ENCODE assay signal across 9 mouse cellular contexts in the genomic region with DNA sequence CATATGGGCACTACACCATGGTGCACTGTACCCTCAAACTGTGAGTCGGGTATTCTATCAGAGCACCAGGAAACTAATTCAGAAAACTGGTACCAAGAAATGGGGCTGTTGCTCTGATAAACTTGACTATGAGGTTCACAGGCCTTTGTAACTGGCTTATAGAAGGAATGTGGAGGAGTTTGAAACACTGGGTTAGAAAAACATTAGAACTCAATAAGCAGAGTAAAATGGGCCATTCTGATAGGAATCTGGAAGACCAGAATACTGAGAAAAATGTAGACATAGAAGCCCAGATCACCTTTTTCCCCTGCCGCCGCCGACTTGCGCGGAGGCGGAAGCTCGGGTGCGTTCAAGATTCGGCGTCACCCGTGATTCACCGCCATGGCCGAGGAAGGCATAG. TPM values are rescaled to one million over a fixed set of nuclear protein-coding genes. Genes with fewer than 3 reads are reported as not detected.
DNase-seq lines count a peak whose midpoint lies in the region; ATAC-seq and TF ChIP-seq lines count a peak whose summit lies in the region.
"Had no signal": no experiment of that assay in that cellular context is flagged by ENCODE, and none has a peak within 500 bp of the region (broad histone marks: within the 10 kb centered on the region; RNA-seq: fewer than 3 reads in every experiment).

A gene (plus strand): TSS at position 301 of the 400 bp plus-strand sequence.

- H3K9me3 ChIP-seq in lung, embryonic 14.5 days (ENCODE audit: low read depth, low read length): no peaks in the 10 kb centered on the region
- no peaks in the 10 kb centered on the region for H3K9me3 ChIP-seq in forebrain, postnatal 0 days (ENCODE audit: low read length)

- WGBS in lung, embryonic 14.5 days: 97% methylated on average over 11 of the region's 14 CpGs
- WGBS in forebrain, postnatal 0 days: over 99% methylated on average over 12 of the region's 14 CpGs

- H3K27ac ChIP-seq in lung, embryonic 14.5 days (ENCODE audit: low read depth): no peak within 1 kb of the TSS
- no peak within 1 kb of the TSS for H3K27ac ChIP-seq in forebrain, postnatal 0 days (ENCODE audit: low read depth, low read length)

- no peak within 1 kb of the TSS for H3K4me3 ChIP-seq in lung, embryonic 14.5 days (ENCODE audit: low read depth, low read length)
- no peak within 1 kb of the TSS for H3K4me3 ChIP-seq in forebrain, postnatal 0 days (ENCODE audit: low read depth, low read length)
- H3K4me3 ChIP-seq: erythroblast, embryonic 14.5 days had no signal

- DNase-seq in lung, embryonic 14.5 days: no peak
- DNase-seq in lung, postnatal 4 days: no peak
- DNase-seq in adrenal gland, postnatal 4 days (ENCODE audit: low spot score in 2 of 2): no peak
- DNase-seq in gastrocnemius, postnatal 14 days: no peak
- DNase-seq in left cerebral cortex, postnatal 36 days (ENCODE audit: low spot score in 2 of 2): no peak
- DNase-seq in forebrain, postnatal 0 days: no peak
- no peak for DNase-seq in Muller cell, postnatal 12 days (ENCODE audit: inconsistent ontology term)

- H3K9ac ChIP-seq in lung, embryonic 14.5 days: no peak within 1 kb of the TSS
- no peak within 1 kb of the TSS for H3K9ac ChIP-seq in forebrain, postnatal 0 days

- no peak for ATAC-seq in lung, embryonic 14.5 days (ENCODE audit: insufficient read depth)
- ATAC-seq in cerebellum, adult (ENCODE audit: insufficient number of reproducible peaks, low FRiP score, low TSS enrichment): no peak
- no peak for ATAC-seq in forebrain, postnatal 0 days

- intact Hi-C loops in gastrocnemius, postnatal 14 days (cut with DNase I; ENCODE audit: low total_unique reads): no loop called here
- intact Hi-C loops in left cerebral cortex, postnatal 36 days (cut with DNase I): no loop called here

- TF ChIP-seq CTCF in lung, embryonic 14.5 days (IDR thresholded peaks at IDR 0.05; ENCODE audit: low read depth): no peak
- no peak for TF ChIP-seq CTCF in forebrain, postnatal 0 days (IDR thresholded peaks at IDR 0.05; ENCODE audit: low read depth)

- H3K4me1 ChIP-seq in lung, embryonic 14.5 days (ENCODE audit: insufficient read depth): no peaks in the 10 kb centered on the region
- H3K4me1 ChIP-seq in forebrain, postnatal 0 days (ENCODE audit: insufficient read depth): no peaks in the 10 kb centered on the region

- no peaks in the 10 kb centered on the region for H3K27me3 ChIP-seq in lung, embryonic 14.5 days (ENCODE audit: insufficient read depth, low read length)
- no peaks in the 10 kb centered on the region for H3K27me3 ChIP-seq in forebrain, postnatal 0 days (ENCODE audit: insufficient read depth, low read length)

- no peak within 1 kb of the TSS for H3K4me2 ChIP-seq in lung, embryonic 14.5 days
- H3K4me2 ChIP-seq in forebrain, postnatal 0 days (ENCODE audit: low read depth): no peak within 1 kb of the TSS

- peaks cover 2% of the 10 kb centered on the region; the same call in 1 of the 2 replicates for H3K36me3 ChIP-seq in lung, embryonic 14.5 days (ENCODE audit: insufficient read depth)
- H3K36me3 ChIP-seq in forebrain, postnatal 0 days (ENCODE audit: insufficient read depth): 0 out of 2 replicates have a peak, but pooled peaks cover 5% of the 10 kb centered on the region

RNA-seq across cellular contexts. Expression of the gene that starts here (rescaled TPM):
- polyA plus RNA-seq in lung, embryonic 14.5 days (2014; fragmentation: Nextera tagmentation; extraction: Ambion mirVana): 30.7 and 43.3 TPM in 2 replicates
- total RNA-seq in adrenal gland, postnatal 4 days (2021): 1,000 to 10,000 TPM; 1,093 to 1,114 TPM
- 100 to 1,000 TPM; 372 to 502 TPM for total RNA-seq in gastrocnemius, postnatal 14 days (2021)
- total RNA-seq in left cerebral cortex, postnatal 36 days (2021): 100 to 1,000 TPM; 151 to 237 TPM
- 79.8 and 91.9 TPM in 2 replicates for total RNA-seq in forebrain, postnatal 0 days (2014; rRNA removed)
- 3.6 and 6.9 TPM in 2 replicates for polyA plus RNA-seq in forebrain, postnatal 0 days (2015; fragmentation: Nextera tagmentation; extraction: Ambion mirVana)
